Mouse (Mus musculus) induced T-regulatory cell, adult 2 months (primary cell): ENCODE measurements at regions not wholly inside any gene's neighbourhood (a gene's known extent, or its start where the extent isn't known, plus 50 kb on each side); places are given as distances from the start of the nearest gene placed in this dataset.

Experiments used
- DNase-seq: peaks from one replicate; pipeline ENCODE4 v3.0.0-alpha.2; 2012; ENCODE audit warnings: low read depth

- DNase-seq: no peak
Observed at GRCm38 (mm10) chr7:133376833-133377484, 225.0 kb downstream of the Tex36 start.

- DNase-seq: no peak
Observed at GRCm38 (mm10) chr7:133372695-133373094, 229.3 kb downstream of the Tex36 start.

- DNase-seq: no peak
Observed at GRCm38 (mm10) chr7:133370542-133370941, 231.4 kb downstream of the Tex36 start.

- no peak for DNase-seq
Observed at GRCm38 (mm10) chr7:133364601-133365000, 237.4 kb downstream of the Tex36 start.

GRCm38 (mm10) chr7:133328717-133329116 lies 204.6 kb upstream of the Ctbp2 start:
- DNase-seq: no peak

- DNase-seq: no peak
Observed at GRCm38 (mm10) chr7:133325548-133326190, 201.5 kb upstream of the Ctbp2 start.

GRCm38 (mm10) chr7:133323955-133324354 lies 199.8 kb upstream of the Ctbp2 start:
- DNase-seq: no peak

DNA sequence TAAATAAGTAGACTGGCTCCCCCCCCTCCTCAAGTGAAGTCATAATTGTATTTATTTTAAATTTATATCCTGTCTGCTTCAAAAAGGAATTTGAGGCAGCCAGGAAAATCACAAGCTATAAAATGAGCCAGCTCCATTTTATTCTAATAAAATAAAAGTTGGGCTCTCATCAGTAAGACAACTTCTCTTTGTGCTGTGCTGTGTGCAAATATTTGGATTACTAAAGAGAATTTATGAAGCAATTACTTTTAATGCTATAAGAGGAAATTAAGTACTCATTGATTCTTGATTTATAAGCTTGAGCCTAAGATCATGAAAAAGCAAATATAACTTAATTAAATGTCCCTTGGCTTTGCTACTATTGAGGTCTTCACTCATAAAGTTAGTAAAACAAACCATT lies 193.4 kb upstream of the Ctbp2 start:
- no peak for DNase-seq

DNA sequence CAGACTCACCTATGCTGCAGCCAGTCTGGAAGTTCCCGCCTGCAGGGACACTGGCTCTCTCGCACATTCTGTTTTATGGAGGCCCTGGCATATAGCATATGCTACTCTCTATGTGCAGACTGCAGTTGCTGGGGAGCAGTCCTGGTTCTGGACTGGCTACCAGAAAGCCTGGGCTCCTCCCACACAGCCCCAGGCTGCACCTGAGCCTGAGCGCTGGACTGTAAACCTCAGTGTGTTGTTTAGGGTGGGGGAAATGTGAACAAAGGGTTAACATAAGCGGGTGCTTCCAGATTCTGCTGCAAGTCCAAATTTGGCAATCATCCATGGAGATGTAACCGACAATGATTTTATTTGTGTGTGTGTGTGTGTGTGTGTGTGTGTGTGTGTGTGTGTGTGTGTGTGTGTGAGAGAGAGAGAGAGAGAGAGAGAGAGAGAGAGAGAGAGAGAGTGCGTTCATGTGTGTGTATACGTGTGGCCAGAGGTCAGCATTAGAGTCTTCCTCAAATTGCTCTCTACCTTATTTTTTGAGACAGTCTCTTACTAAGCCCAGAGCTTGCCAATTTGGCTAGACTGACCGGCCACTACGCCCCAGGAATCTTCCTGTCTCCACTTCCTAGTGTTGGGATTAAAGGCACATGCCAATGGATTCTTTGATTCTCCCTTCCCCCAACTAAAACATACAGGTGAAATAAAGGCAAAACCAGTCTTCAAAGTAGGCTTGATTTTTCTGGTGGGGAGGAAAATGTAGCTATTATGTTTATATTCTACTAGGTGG lies 192.7 kb upstream of the Ctbp2 start:
- DNase-seq: no peak

DNA sequence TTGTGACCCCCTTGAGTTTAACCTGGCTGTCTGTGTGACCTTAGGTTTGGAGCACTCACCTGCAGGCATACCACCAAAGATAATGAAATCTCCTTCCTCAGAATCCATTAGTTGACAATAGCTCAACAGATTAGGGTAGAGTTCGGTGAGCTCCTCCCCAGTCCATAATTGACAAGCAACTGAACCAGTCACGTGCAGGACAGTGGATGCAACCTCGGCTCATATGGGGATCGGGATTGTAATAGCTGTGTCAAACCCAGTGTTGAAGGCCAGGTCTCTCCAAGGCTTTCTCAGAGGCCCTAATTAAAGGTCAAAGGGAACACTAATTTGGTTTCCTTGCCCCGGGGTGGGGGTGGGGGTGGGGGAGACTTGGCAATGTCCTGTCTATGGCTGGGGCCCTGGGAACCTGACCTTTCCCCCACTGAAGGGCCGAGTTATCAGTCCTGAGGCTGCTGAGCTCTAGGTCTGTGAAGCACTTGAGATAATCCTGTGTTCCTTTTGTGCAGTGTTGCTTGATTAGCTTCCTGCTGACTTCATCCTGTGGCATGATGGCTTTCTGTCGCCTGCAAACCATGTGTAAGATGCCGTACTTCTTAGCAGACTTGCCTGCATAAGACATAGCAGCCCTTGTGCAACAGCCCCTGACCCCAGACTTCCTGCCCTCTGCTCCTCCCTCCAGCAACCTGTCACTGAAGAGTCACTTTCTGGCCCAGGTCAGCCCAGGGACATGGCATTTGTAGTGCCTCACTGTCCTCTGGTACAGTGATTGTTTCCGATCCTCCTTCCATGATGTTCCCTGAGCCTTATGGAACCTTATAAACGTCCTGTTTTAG lies 191.3 kb upstream of the Ctbp2 start:
- no peak for DNase-seq

- DNase-seq: no peak
Observed at GRCm38 (mm10) chr7:133313115-133313514, 189.0 kb upstream of the Ctbp2 start.

GRCm38 (mm10) chr7:133311116-133311801 lies 187.1 kb upstream of the Ctbp2 start:
- no peak for DNase-seq

DNA sequence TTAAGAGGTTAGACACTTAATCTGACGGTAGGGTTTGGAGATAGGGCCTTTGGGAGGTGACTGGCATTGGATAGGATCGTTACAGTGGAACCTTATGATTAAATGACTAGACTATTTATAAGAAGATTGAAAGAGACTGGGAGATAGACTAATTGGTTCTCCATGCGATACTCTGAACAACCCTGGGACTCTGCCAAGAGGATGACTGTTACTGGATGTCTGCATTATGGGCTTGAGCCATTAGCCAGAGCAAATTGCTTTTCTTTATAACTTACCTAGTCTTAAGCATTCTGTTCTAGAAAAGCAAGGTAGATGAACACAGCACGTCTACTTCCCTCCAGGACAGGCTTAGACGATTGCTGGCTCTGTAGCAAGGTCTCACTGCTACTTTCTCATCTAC lies 180.3 kb upstream of the Ctbp2 start:
- DNase-seq: no peak

DNA sequence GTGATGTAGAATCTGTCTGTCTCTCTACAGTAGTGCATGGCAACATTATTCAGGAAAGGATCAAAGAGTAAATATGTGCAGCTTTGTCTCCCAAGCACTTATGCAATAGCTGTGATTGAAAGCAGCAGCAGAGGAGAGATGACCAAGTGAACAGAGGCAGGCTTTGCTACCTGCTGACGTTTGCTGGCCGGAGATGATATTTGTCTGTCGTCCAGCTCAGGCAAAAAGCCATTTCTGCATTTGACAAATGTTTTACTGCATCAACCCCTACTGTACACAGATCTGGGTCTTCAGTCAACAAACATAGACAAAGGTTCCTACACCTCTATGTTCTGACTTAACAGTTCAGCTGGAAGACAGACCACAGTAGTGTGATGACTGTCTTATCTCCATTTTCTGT lies 166.3 kb upstream of the Ctbp2 start:
- DNase-seq: no peak

GRCm38 (mm10) chr7:133288236-133288635 lies 164.1 kb upstream of the Ctbp2 start:
- DNase-seq: no peak

DNA sequence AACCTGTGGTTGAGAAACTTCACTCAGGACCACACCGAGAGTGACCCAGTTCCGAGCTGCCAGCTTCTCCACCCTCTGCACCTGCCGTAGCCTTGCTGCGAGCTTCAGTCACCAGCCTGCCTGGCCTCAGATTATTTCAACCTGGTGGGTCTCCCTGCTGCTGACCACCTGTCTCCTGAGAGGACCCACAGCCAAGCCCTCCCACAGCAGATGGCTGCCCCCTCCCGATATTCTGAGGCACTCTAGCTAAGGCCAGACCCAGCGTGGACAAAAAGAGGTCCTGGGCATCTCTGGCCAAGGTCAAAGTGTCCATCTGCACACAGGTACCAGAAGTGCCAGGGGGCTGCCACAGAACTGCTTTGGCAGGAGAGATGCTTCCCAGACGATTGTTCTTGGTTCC lies 162.7 kb upstream of the Ctbp2 start:
- no peak for DNase-seq

- no peak for DNase-seq
Observed at GRCm38 (mm10) chr7:133286216-133286615, 162.1 kb upstream of the Ctbp2 start.

GRCm38 (mm10) chr7:133262161-133262560 lies 138.0 kb upstream of the Ctbp2 start:
- DNase-seq: no peak

GRCm38 (mm10) chr7:133259143-133259542 lies 135.0 kb upstream of the Ctbp2 start:
- DNase-seq: no peak

DNA sequence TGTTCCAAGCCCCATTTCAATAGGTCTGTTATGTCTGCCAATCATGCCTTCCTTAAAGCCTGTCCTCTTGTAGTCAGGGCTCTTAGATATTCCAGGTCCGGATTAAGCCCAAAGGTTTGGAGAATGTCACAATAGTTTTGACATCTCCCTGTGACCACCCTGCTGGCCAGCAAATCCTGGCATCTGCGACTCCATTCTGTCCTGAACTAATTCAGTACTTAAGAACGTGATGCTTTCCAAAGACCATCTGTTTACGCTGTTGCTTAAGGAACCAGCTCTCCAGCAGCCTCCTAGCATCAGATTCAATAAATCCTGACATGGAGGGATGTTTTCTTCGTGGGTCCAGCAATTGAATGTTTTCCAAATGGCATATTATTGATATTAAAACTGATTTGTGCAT lies 132.7 kb upstream of the Ctbp2 start:
- no peak for DNase-seq

GRCm38 (mm10) chr7:133244601-133245000 lies 120.4 kb upstream of the Ctbp2 start:
- no peak for DNase-seq

GRCm38 (mm10) chr7:133234326-133234725 lies 110.2 kb upstream of the Ctbp2 start:
- DNase-seq: no peak
